Mouse (Mus musculus) R1 (cell line): ENCODE results near the gene Rpn1.

Experiments used
- DNase-seq: peaks from one replicate; pipeline ENCODE4 v3.0.0-alpha.2; 2018; ENCODE audit warnings: low read depth, low spot score

The Rpn1 gene

GRCm38 (mm10) chr6:88065116-88065515 is 19.2 kb upstream of the Rpn1 start:
- no peak for DNase-seq

GRCm38 (mm10) chr6:88065968-88066367 is 18.3 kb upstream of the Rpn1 start:
- no peak for DNase-seq

- DNase-seq = no peak
These were observed 16.6 kb upstream of the Rpn1 start for GRCm38 (mm10) chr6:88067722-88068121.

GRCm38 (mm10) chr6:88068739-88069138 is 15.5 kb upstream of the Rpn1 start:
- no peak for DNase-seq

- DNase-seq = no peak
These were observed 13.8 kb upstream of the Rpn1 start for GRCm38 (mm10) chr6:88070468-88070867.

- DNase-seq = peak; percentile 47
These were observed 13.1 kb upstream of the Rpn1 start for GRCm38 (mm10) chr6:88071216-88071615.

GRCm38 (mm10) chr6:88074752-88075554 is 9.3 kb upstream of the Rpn1 start:
- DNase-seq = peak; percentile 100

- DNase-seq = no peak
These were observed 8.2 kb upstream of the Rpn1 start for GRCm38 (mm10) chr6:88075960-88076517.

- no peak for DNase-seq
These were observed 1.2 kb upstream of the Rpn1 start for GRCm38 (mm10) chr6:88083095-88083494.

GRCm38 (mm10) chr6:88083672-88084071 is 610 bp upstream of the Rpn1 start:
- DNase-seq = no peak

GRCm38 (mm10) chr6:88088971-88089370 is 4.7 kb downstream of the Rpn1 start:
- DNase-seq = peak; percentile 54

GRCm38 (mm10) chr6:88095377-88095776 is 11.1 kb downstream of the Rpn1 start:
- no peak for DNase-seq

GRCm38 (mm10) chr6:88102096-88102495 is 17.8 kb downstream of the Rpn1 start:
- DNase-seq = no peak

- peak; percentile 95 for DNase-seq
These were observed 21.7 kb downstream of the Rpn1 start for GRCm38 (mm10) chr6:88105783-88106611.

GRCm38 (mm10) chr6:88106612-88107123 is 22.4 kb downstream of the Rpn1 start:
- DNase-seq = peak; percentile 50

GRCm38 (mm10) chr6:88107661-88108535 is 23.6 kb downstream of the Rpn1 start:
- DNase-seq = peak; percentile 82

GRCm38 (mm10) chr6:88113139-88113538 is 28.9 kb downstream of the Rpn1 start:
- peak; percentile 74 for DNase-seq

- no peak for DNase-seq
These were observed 30.1 kb downstream of the Rpn1 start for GRCm38 (mm10) chr6:88114414-88114813.

- DNase-seq = no peak
These were observed 32.3 kb downstream of the Rpn1 start for GRCm38 (mm10) chr6:88116347-88117183.

- no peak for DNase-seq
These were observed 32.9 kb downstream of the Rpn1 start for GRCm38 (mm10) chr6:88117184-88117575.
